Mouse (Mus musculus) retina, embryonic 14.5 days (tissue): Measurements from ENCODE around the gene Hyal2.
A peak's percentile ranks its signal among the peaks of the same experiment; 100 is the strongest.
"Not testable (repeated sequence)": the region's sequence is repeated elsewhere in the genome, so short reads cannot be mapped to it uniquely, and the experiment has no call there.

Experiments
- DNase-seq: peaks from one replicate; pipeline ENCODE4 v3.0.0-alpha.2; 2015; ENCODE audit warnings: low spot score

The Hyal2 gene

DNA sequence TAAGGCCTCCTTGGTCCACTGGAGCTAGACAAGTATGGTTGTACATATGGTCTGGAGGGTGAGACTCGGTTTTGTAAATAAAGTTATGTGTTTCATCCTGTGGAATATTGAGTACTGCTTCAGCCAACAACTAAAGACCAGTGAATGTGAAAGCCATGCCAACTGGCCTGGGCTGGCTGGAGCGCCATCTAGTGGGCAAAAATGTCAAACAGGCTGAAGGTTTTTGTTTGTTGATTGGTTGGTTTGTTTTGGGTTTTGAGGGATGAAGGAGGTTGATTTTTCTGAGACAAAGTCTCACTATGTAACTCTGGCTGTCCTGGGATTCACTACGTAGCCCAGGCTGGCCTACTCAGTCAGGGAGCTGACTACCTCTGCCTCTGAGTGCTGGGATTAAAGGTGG, 22.1 kb upstream of the Hyal2 start:
- peak; percentile 87 for DNase-seq

- DNase-seq = peak; percentile 95
These were observed 20.7 kb upstream of the Hyal2 start, which contains the start of gene Zmynd10 for GRCm38 (mm10) chr9:107547026-107547425. TSS of gene Zmynd10 (plus strand) at chr9:107547298.

GRCm38 (mm10) chr9:107547957-107548356, 19.8 kb upstream of the Hyal2 start:
- no peak for DNase-seq

DNA sequence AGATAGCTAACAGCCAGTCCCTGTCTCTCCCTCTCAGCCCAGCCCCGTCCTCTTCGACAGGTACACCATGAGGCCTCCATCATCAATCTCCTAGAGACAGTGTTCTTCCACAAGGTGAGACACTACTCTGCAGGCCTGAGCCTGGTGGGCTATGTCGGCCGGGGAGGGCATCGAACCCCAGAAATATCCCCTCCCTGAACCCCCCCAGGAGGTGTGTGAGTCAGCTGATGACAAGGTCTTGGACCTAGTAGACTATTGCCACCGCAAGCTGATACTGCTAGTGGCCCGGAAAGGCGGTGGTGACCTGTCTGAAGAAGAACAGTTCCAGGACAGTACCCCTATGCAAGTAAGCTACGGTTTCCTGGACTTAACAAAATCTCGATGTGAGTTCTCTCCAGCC, 18.9 kb upstream of the Hyal2 start:
- DNase-seq = no peak

DNA sequence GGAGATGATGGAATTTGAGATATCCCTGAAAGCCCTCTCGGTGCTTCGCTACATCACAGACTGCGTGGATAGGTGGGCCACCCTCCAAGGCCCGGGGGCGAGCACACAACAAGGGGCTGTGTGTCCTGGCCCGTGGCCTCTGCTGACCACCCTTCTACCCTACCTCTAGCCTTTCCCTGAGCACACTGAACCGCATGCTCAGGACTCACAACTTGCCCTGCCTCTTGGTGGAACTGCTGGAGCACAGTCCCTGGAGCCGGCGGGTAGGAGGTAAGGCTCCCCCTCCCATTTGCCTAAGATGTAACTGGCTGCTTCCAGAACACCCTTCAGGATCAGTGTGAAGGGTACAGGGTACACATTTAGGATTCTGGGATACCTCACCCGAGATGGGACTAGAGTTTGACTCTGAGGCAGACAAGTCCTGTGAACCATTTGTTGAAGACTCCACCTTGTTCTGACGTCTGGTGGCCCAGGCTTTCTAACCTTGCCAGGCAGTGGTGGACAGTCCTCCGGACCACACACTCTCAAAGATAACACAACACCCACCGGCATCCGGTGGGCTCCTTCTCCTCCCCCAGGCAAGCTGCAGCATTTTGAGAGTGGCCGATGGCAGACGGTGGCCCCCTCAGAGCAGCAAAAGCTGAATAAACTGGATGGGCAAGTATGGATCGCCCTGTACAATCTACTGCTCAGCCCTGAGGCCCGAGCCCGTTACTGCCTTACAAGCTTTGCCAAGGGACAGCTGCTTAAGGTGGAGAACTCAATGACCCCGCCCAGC, 18.3 kb upstream of the Hyal2 start:
- DNase-seq = no peak

GRCm38 (mm10) chr9:107550491-107551116, 17.1 kb upstream of the Hyal2 start:
- DNase-seq = no peak

DNA sequence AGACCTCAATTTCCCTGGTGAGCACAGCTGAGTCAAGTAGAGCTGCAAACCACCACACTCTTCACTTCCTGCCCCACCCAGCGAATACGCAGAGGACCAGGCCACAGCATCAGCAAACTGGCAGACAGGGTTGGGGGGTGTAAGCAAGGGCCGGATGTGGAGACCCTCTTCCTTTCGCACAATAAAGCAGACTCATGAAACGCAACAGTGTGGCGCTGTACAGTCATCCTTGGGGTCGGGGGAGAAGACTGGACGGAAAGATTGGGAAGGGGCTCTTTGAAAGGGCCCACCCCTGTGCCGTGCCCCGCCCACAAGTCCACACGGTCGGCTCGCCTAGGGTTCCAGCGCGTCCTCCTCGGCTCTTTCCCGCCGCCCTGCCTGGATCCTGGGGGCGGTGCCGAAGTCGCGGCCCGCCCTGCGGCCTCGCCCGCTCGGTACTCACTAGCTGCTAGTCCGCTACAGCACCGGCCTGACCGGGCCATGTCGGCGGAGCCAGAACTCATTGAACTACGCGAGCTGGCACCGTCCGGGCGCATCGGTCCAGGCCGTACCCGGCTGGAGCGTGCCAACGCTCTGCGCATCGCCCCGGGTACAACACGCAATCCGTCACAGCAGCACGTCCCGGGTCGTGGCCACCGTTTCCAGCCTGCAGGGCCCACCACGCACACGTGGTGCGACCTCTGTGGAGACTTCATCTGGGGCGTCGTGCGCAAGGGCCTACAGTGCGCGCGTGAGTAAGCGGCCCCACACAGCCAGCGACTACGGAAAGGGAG, 16.4 kb upstream of the Hyal2 start, which contains the start of gene Rassf1:
Gene Rassf1 (plus strand): TSS at position 439 of the 773 bp plus-strand sequence.
- peak; percentile 62 for DNase-seq

GRCm38 (mm10) chr9:107551890-107552355, 15.8 kb upstream of the Hyal2 start:
- no peak for DNase-seq

- DNase-seq = no peak
These were observed 14.9 kb upstream of the Hyal2 start for GRCm38 (mm10) chr9:107552690-107553393.

- no peak for DNase-seq
These were observed 14.0 kb upstream of the Hyal2 start for GRCm38 (mm10) chr9:107553541-107554318.

DNA sequence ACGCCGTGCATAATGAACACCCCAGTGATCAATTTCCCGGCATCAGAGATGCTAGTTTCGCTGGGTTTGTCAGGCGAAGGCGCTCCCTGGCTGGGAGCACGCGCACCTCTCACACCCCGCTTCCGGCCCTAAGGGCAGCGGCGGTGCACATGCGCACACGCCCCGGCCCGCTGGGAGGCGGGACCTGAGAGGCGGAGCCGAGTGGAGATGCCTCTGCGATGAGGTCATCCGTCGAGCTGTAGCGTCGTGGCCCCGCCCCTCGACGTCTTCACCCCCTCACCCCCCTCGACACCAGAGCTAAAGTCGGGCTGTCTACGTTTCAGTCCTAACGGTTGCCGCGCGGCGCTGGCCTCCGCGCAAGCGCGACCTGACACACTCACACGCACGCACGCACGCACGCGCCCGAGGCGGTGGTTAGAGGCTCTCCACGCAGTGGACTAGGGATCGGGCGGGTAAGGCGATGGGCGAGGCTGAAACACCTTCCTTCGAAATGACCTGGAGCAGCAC, 13.4 kb upstream of the Hyal2 start:
- DNase-seq = peak; percentile 99

DNA sequence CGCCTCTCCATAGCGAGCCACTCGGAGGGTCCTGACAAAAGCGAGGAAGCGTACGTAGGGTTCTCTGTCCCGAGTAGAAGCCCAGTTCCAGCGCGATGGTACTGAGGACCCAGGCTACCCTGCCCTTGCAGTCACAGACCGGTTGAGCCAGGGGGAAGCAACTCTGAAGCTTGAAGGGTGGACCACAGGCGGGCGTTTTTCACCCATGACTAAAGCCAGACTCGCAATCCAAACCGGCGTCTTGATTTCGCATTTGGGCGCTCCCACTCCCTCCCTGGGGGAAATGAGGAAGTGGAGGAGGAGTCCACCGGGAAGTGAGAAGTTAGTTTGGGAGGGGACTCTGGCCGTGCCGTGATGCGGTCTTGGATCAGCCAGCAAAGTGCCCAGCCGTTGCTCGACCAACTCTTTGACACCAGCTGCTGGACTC, 12.7 kb upstream of the Hyal2 start:
- DNase-seq = peak; percentile 60

- no peak for DNase-seq
These were observed 12.0 kb upstream of the Hyal2 start for GRCm38 (mm10) chr9:107555701-107556100.

- DNase-seq = no peak
These were observed 11.4 kb upstream of the Hyal2 start for GRCm38 (mm10) chr9:107556346-107556745.

- DNase-seq = peak; percentile 93
These were observed 4.6 kb upstream of the Hyal2 start, which contains the start of gene Tusc2 for GRCm38 (mm10) chr9:107563029-107563581. TSS of gene Tusc2 (plus strand) at chr9:107563255.

DNA sequence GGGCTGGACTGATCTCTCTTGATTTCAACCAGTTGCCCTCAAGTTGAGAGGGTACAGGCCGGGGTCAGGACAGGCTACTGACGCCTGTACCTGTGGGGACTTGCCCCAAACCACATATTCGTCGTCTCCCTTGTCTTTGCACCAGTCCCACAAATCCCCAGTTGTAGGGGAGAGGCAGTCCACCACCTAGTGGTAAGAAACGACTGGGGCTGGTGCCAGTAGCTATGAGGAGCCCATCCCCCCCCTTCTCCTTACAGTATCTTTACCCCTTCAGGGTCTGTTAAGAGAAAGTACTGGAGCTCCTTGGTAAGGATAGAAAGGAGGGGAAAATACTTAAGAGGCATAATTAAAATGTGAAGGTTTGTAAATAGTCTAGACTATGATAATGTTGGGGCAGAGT, 2.2 kb upstream of the Hyal2 start:
- not testable (repeated sequence) for DNase-seq

- peak; percentile 84 for DNase-seq
These were observed 1.6 kb upstream of the Hyal2 start for GRCm38 (mm10) chr9:107566041-107566709.

GRCm38 (mm10) chr9:107566855-107567254, 890 bp upstream of the Hyal2 start:
- DNase-seq = no peak

GRCm38 (mm10) chr9:107568331-107569261, 851 bp downstream of the Hyal2 start:
- peak; percentile 91 for DNase-seq
